In genomic region chr5:142178164-142178563, GRCm38 (mm10) we compare ENCODE assay signal across 13 mouse cellular contexts.
DNase-seq lines count a peak whose midpoint lies in the region; ATAC-seq and TF ChIP-seq lines count a peak whose summit lies in the region.
"Had no signal": no experiment of that assay in that cellular context is flagged by ENCODE, and none has a peak within 500 bp of the region (broad histone marks: within the 10 kb centered on the region; RNA-seq: fewer than 3 reads in every experiment).

No protein-coding gene starts in this region.

- 0 out of 2 replicates have a peak, but pooled peaks cover 4% of the 10 kb centered on the region for H3K27me3 ChIP-seq in forebrain, embryonic 16.5 days (replicated peaks; ENCODE audit: control insufficient read depth, insufficient read depth, low read length)
- peaks cover 14% of the 10 kb centered on the region for H3K27me3 ChIP-seq in midbrain, embryonic 14.5 days (ENCODE audit: control insufficient read depth, insufficient read depth, low read length)
- H3K27me3 ChIP-seq: intestine, embryonic 15.5 days; stomach, embryonic 15.5 days had no signal

- peak overlapping the region; percentile 45; the same call in 1 of the 2 replicates for H3K27ac ChIP-seq in forebrain, embryonic 16.5 days (ENCODE audit: low read length)
- H3K27ac ChIP-seq in layer of hippocampus, adult 2 months: no peak overlapping the region
- H3K27ac ChIP-seq in midbrain, embryonic 14.5 days (replicated peaks; ENCODE audit: low read depth, low read length): peak overlapping the region; percentile 66
- H3K27ac ChIP-seq: heart, embryonic 10.5 days; intestine, embryonic 15.5 days; stomach, embryonic 15.5 days had no signal

- peak; percentile 65 for DNase-seq in brain, adult 2 months (ENCODE audit: low read depth, low spot score)
- DNase-seq in layer of hippocampus, adult 2 months (ENCODE audit: low spot score in 2 of 2): peak; percentile 14 to 33
- peak; percentile 56 for DNase-seq in midbrain, embryonic 14.5 days
- no peak for DNase-seq in cerebellum, postnatal 14 days
- no peak for DNase-seq in spleen, postnatal 36 days (ENCODE audit: low spot score in 2 of 2)
- DNase-seq in spleen, postnatal 14 days (ENCODE audit: low spot score in 2 of 2): no peak
- no peak for DNase-seq in heart, postnatal 14 days
- DNase-seq: cerebellum, postnatal 36 days had no signal

- H3K4me3 ChIP-seq in forebrain, embryonic 16.5 days (replicated peaks; ENCODE audit: low read length): no peak overlapping the region
- no peak overlapping the region for H3K4me3 ChIP-seq in layer of hippocampus, adult 2 months
- no peak overlapping the region for H3K4me3 ChIP-seq in midbrain, embryonic 14.5 days (replicated peaks; ENCODE audit: low read depth, low read length)
- H3K4me3 ChIP-seq: heart, embryonic 10.5 days; intestine, embryonic 15.5 days; stomach, embryonic 15.5 days had no signal

- 38% methylated on average over 8 of the region's 8 CpGs for WGBS in forebrain, embryonic 16.5 days
- 25% methylated on average over 8 of the region's 8 CpGs for WGBS in midbrain, embryonic 14.5 days

- H3K36me3 ChIP-seq in forebrain, embryonic 16.5 days (ENCODE audit: control insufficient read depth, insufficient read depth): no peaks in the 10 kb centered on the region
- H3K36me3 ChIP-seq in midbrain, embryonic 14.5 days (ENCODE audit: control insufficient read depth, insufficient read depth, low read length): no peaks in the 10 kb centered on the region

- no peak overlapping the region for H3K4me2 ChIP-seq in forebrain, embryonic 16.5 days (ENCODE audit: low read length)
- H3K4me2 ChIP-seq in midbrain, embryonic 14.5 days (ENCODE audit: low read length): no peak overlapping the region
- H3K4me2 ChIP-seq: intestine, embryonic 15.5 days; stomach, embryonic 15.5 days had no signal

- intact Hi-C loops in heart, postnatal 14 days (cut with DNase I): no loop called here

- peaks cover 21% of the 10 kb centered on the region for H3K4me1 ChIP-seq in forebrain, embryonic 16.5 days (replicated peaks; ENCODE audit: control insufficient read depth, insufficient read depth, low read length)
- H3K4me1 ChIP-seq in midbrain, embryonic 14.5 days (ENCODE audit: control insufficient read depth, insufficient read depth, low read length): peaks cover 25% of the 10 kb centered on the region
- H3K4me1 ChIP-seq: heart, embryonic 10.5 days; stomach, embryonic 15.5 days had no signal

- no peaks in the 10 kb centered on the region for H3K9me3 ChIP-seq in forebrain, embryonic 16.5 days (ENCODE audit: control insufficient read depth, low read length)
- H3K9me3 ChIP-seq in midbrain, embryonic 14.5 days (ENCODE audit: control insufficient read depth, low read length): no peaks in the 10 kb centered on the region
- H3K9me3 ChIP-seq: heart, embryonic 10.5 days; intestine, embryonic 15.5 days; stomach, embryonic 15.5 days had no signal

- no peak overlapping the region for H3K9ac ChIP-seq in forebrain, embryonic 16.5 days (replicated peaks; ENCODE audit: low read depth, low read length)
- no peak overlapping the region for H3K9ac ChIP-seq in midbrain, embryonic 14.5 days (replicated peaks; ENCODE audit: low read length)
- H3K9ac ChIP-seq: intestine, embryonic 15.5 days; stomach, embryonic 15.5 days had no signal

- TF ChIP-seq CTCF in layer of hippocampus, adult 2 months (conservative IDR thresholded peaks at IDR 0.05): no peak

- ATAC-seq in forebrain, embryonic 16.5 days: peak; percentile 62; the same call in 1 of the 2 replicates
- ATAC-seq in midbrain, embryonic 14.5 days (ENCODE audit: low FRiP score, low TSS enrichment): no peak
- ATAC-seq: CD4-positive, CD25-positive, alpha-beta regulatory T cell, adult 4 months; intestine, embryonic 15.5 days had no signal

Comparison
In these comparisons a context has a peak if more than half of its experiments do, and no peak if none do; other contexts are left out.
1. DNase-seq: peak in brain, adult 2 months (single experiment), layer of hippocampus, adult 2 months (2 of 2) and midbrain, embryonic 14.5 days (single experiment); none in cerebellum, postnatal 14 days (0 of 2), spleen, postnatal 36 days (0 of 2), spleen, postnatal 14 days (0 of 2) and heart, postnatal 14 days (0 of 2).